Mouse (Mus musculus) neural tube, embryonic 11.5 days (tissue): ENCODE data around the gene Chka. TPM values are rescaled to one million over a fixed set of nuclear protein-coding genes. Genes with fewer than 3 reads are reported as not detected.

Experiments used
- ATAC-seq: fragments of 200-750 bp; cut with Nextera tagmentation; 2 replicates; pipeline ENCODE4 v1.8.0; 2017; ENCODE audit warnings: moderate number of reproducible peaks, mild to moderate bottlenecking, moderate TSS enrichment, moderate library complexity; ENCODE audit not compliant: insufficient read depth, low FRiP score, low TSS enrichment
- DNase-seq: peaks from one replicate; pipeline ENCODE4 v3.0.0-alpha.2; 2015; ENCODE audit warnings: low spot score
- H3K27ac ChIP-seq: fragments of 300-500 bp; sonication (generic); 2 replicates; pipeline ENCODE4 v1.5.1; 2014; ENCODE audit warnings: low read depth, mild to moderate bottlenecking, low read length
- H3K27me3 ChIP-seq: fragments of 300-500 bp; sonication (generic); 2 replicates; pipeline ENCODE4 v1.6.1; 2014; ENCODE audit warnings: mild to moderate bottlenecking, low read length, mixed read lengths; ENCODE audit not compliant: control insufficient read depth, insufficient read depth
- H3K36me3 ChIP-seq: fragments of 300-500 bp; sonication (generic); 2 replicates; pipeline ENCODE4 v1.6.1; 2014; ENCODE audit warnings: mild to moderate bottlenecking, low read length, moderate library complexity, mixed read lengths; ENCODE audit not compliant: control insufficient read depth, insufficient read depth
- H3K4me1 ChIP-seq: fragments of 300-500 bp; sonication (generic); 2 replicates; pipeline ENCODE4 v1.6.1; 2014; ENCODE audit warnings: low read length, mixed read lengths; ENCODE audit not compliant: control insufficient read depth, insufficient read depth
- H3K4me2 ChIP-seq: fragments of 300-500 bp; sonication (generic); 2 replicates; pipeline ENCODE4 v1.6.1; 2014; ENCODE audit warnings: low read depth, mild to moderate bottlenecking, moderate library complexity
- H3K4me3 ChIP-seq: fragments of 300-500 bp; sonication (generic); 2 replicates; pipeline ENCODE4 v1.5.1; 2014; ENCODE audit warnings: low read depth, low read length
- H3K9ac ChIP-seq: fragments of 300-500 bp; sonication (generic); 2 replicates; pipeline ENCODE4 v1.6.1; 2014; ENCODE audit warnings: mild to moderate bottlenecking, low read length
- H3K9me3 ChIP-seq: fragments of 300-500 bp; sonication (generic); 2 replicates; pipeline ENCODE4 v1.6.1; 2016; ENCODE audit warnings: low read length; ENCODE audit not compliant: control insufficient read depth
- whole genome bisulfite sequencing: fragments of 180-500 bp; shearing (Covaris S2); extraction: QIAGEN DNeasy Blood & Tissue Kit; methylation state at CpG from one replicate; pipeline ENCODE4 v1.1.7; 2014; 5-methylcytosine and 5-hydroxymethylcytosine counted together
- polyA plus RNA-seq: library from polyadenylated mRNA; unstranded; fragments of >200 nt; fragmentation: Nextera tagmentation; extraction: Ambion mirVana; gene quantifications from 2 replicates; pipeline ENCODE4 v1.2.1, GENCODE M21; 2014

Gene Chka
- polyA plus RNA-seq, 1 experiment from 2014 or later: 59.5 TPM

DNA sequence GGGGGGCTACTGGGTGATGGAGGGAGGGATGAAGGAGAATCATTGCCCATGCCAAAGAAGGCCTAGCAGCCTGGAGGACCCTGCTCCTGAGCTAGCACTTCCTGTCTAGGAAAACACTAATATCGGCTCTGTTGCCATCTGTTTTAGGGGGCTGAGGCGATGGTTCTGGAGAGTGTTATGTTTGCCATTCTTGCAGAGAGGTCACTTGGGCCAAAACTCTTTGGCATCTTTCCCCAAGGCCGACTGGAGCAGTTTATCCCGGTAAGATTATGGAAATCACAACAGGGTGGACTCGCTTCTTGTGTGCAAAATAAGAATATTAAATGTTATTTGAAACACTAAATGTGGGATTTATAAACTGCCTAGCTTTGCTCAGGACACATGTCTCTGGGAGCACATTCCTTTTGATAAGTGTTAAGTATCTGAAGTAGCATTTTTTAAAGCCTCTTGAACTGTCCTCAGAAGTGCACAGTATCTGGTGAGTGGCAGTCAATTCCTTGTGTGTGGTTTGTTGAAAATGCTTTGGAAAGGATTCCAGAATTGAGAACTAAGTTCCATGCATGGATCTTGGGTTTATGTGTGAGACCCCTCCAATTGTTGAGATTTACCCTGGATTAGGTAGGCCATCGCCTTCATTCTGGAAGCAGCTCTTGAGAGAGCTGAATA lies 32.9 kb downstream of the Chka start:
- Histone ChIP-seq H3K9ac (no peak overlapping the region), H3K4me1 (no peaks in the 10 kb centered on the region), H3K27ac (no peak overlapping the region), H3K4me3 (no peak overlapping the region), H3K27me3 (no peaks in the 10 kb centered on the region), H3K4me2 (no peak overlapping the region), H3K36me3 (peaks cover 3% of the 10 kb centered on the region; the same call in 1 of the 2 replicates), H3K9me3 (no peaks in the 10 kb centered on the region)
- 80% methylated on average over 6 of the region's 6 CpGs for WGBS
- ATAC-seq: no peak
- no peak for DNase-seq

DNA sequence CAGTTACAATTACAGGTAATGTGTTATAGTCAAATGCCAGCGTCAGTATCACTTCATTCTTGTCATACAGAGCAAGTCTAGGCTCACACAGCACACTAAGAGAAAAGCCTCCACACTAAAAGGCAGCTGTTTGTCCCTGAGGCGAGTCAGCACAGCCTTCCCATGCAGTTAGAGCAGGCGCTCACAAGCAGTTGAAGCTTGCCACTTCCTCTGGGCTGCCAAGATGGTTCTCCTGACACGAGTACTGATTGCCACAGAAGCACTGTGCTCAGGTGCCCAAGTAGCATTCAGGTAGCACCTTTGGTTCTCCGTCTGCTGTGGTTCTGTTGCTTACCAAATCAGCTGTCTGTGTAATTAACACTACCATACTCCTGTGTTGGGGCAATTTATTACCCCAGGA lies 37.5 kb downstream of the Chka start:
- peaks cover 18% of the 10 kb centered on the region for H3K36me3 ChIP-seq
- DNase-seq: no peak
- 92% methylated on average over 5 of the region's 5 CpGs for WGBS

DNA sequence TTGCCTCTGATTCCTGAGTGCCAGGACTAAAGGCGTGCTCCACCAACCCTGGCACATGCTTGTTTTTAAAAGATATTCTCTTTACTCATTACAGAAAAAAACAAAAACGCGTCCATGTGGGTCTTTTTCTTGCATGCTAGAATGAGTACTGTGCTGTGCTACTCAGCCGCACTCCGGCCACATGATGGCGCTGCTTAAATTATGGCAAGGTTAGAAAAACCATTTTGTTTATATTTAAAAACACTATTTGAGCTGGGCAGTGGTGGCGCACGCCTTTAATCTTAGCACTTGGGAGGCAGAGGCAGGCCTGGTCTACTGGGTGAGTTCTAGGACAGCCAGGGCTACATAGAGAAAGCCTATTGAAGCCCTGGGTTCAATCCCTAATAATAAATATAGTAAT lies 38.6 kb downstream of the Chka start:
- WGBS: 91% methylated on average over 8 of the region's 8 CpGs
- peaks cover 2% of the 10 kb centered on the region; the same call in 1 of the 2 replicates for H3K4me1 ChIP-seq
- no peak overlapping the region for H3K4me3 ChIP-seq
- H3K27ac ChIP-seq: no peak overlapping the region
- H3K9ac ChIP-seq: no peak overlapping the region
- no peaks in the 10 kb centered on the region for H3K9me3 ChIP-seq
- no peaks in the 10 kb centered on the region for H3K27me3 ChIP-seq
- H3K4me2 ChIP-seq: no peak overlapping the region
- peaks cover 18% of the 10 kb centered on the region for H3K36me3 ChIP-seq
- ATAC-seq (no peak), DNase-seq (no peak)

More for the DNA sequence above, 37.5 kb downstream of the Chka start:
- Histone ChIP-seq H3K9ac (no peak overlapping the region), H3K27ac (no peak overlapping the region), H3K4me3 (no peak overlapping the region), H3K4me2 (no peak overlapping the region), H3K9me3 (no peaks in the 10 kb centered on the region), H3K27me3 (no peaks in the 10 kb centered on the region), H3K4me1 (no peaks in the 10 kb centered on the region)
- no peak for ATAC-seq

DNA sequence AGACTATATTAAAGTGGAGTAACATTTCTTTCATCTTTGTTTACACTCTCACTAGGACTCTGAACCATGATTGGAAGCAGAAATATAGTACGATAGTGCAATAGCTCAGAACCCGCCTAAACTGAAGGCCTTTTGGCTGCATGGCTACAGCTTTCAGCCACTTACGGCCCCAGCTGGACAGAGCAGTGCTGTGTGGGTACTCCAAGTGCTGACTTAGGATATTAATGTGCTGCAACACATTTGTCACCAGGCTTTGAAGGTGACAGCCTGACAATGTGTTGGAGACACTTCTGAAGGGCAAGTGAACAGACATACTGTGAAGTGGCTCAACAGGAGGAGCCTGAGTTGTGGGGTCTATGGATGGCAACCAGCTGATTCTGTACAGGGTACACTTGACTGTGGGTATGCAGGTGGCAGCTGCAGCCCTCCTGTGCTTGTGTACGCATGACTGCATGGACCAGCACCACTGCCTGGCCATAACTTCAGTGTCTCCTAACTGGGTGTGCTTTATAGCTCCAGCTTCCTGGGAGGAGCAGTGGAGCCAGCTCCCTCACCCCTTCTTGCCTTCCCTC lies 42.1 kb downstream of the Chka start:
- DNase-seq (no peak), ATAC-seq (no peak)
- no peak overlapping the region for H3K27ac ChIP-seq
- no peaks in the 10 kb centered on the region for H3K9me3 ChIP-seq
- no peak overlapping the region for H3K4me3 ChIP-seq
- H3K4me1 ChIP-seq: peaks cover 7% of the 10 kb centered on the region; the same call in 1 of the 2 replicates
- 91% methylated on average over 4 of the region's 4 CpGs for WGBS
- no peaks in the 10 kb centered on the region for H3K27me3 ChIP-seq
- no peak overlapping the region for H3K9ac ChIP-seq
- H3K4me2 ChIP-seq: no peak overlapping the region
- peaks cover 18% of the 10 kb centered on the region for H3K36me3 ChIP-seq

DNA sequence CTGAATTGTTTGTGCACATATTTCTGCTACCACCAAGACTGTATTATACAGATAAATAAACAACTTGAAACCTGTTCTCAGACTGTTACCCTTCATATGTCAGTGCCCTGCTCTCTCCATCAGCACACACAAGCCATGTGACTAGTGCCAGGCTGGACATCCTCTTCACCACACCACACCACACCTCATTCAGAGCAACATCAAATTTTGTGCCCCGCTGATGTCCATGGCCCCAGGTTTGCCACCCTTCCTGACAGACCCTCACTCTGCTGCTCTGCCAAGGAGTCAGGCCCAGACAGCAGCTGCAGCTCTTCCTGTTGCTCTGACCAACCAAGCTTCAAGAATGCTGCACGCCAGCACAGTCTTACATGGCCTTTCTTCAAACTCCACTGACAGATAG lies 42.7 kb downstream of the Chka start:
- Histone ChIP-seq H3K9me3 (no peaks in the 10 kb centered on the region), H3K4me2 (no peak overlapping the region), H3K9ac (no peak overlapping the region), H3K36me3 (peaks cover 15% of the 10 kb centered on the region), H3K27ac (no peak overlapping the region), H3K4me1 (peaks cover 7% of the 10 kb centered on the region; the same call in 1 of the 2 replicates), H3K27me3 (no peaks in the 10 kb centered on the region), H3K4me3 (no peak overlapping the region)
- 89% methylated on average over 2 of the region's 2 CpGs for WGBS
- DNase-seq (no peak), ATAC-seq (no peak)

DNA sequence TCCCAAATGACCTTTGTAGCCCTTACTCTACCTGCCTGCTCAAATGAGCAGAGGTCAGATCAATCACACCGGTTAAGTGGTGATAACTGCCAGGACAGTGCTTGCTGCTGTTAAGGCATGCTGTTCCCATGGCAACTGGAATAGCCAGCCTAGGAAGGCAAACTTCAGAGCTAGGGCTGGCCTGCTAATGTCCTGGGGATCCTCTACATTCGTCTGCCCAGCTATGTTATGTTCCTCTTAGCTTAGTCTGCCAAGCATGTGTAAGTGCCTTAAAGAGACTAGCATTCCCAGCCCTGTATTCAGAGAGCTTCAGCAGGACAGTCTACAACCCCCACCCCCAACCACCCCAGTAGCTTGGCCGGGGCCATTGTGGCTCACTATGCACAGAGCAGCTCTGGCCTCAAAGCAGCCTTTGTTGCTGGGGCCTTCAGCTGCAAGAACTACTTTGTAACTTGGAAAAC lies 43.6 kb downstream of the Chka start:
- H3K4me1 ChIP-seq: peaks cover 7% of the 10 kb centered on the region; the same call in 1 of the 2 replicates
- DNase-seq: peak; percentile 43
- peak overlapping the region; percentile 68; the same call in 1 of the 2 replicates for H3K27ac ChIP-seq
- peaks cover 15% of the 10 kb centered on the region for H3K36me3 ChIP-seq
- H3K9ac ChIP-seq: no peak overlapping the region
- no peaks in the 10 kb centered on the region for H3K27me3 ChIP-seq
- H3K9me3 ChIP-seq: no peaks in the 10 kb centered on the region
- H3K4me2 ChIP-seq: no peak overlapping the region
- H3K4me3 ChIP-seq: no peak overlapping the region
- ATAC-seq: peak; percentile 58; the same call in 1 of the 2 replicates
- 25% methylated on average over 3 of the region's 3 CpGs for WGBS

DNA sequence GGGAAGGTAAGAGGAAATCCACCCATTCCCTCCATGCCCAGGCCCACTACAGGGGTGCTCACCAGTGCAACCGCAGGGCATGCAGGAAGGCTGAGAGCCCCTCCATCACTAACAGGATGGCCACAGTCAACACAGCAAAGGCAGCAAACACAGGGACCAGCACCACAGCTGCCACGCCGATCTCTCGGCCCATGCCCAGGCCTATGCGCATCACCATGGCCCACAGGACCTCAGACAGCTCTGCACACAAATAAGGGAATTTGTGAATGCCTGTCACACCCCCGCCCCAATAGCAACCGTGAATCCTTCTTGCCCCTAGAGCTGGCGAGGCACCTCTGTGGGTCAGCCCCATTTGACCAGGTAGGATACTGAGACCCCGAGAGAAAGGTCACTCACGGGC lies 44.6 kb downstream of the Chka start:
- peaks cover 7% of the 10 kb centered on the region; the same call in 1 of the 2 replicates for H3K4me1 ChIP-seq
- no peak for ATAC-seq
- H3K4me3 ChIP-seq: no peak overlapping the region
- H3K9ac ChIP-seq: no peak overlapping the region
- H3K4me2 ChIP-seq: no peak overlapping the region
- WGBS: 92% methylated on average over 10 of the region's 10 CpGs
- no peaks in the 10 kb centered on the region for H3K27me3 ChIP-seq
- DNase-seq: no peak
- H3K36me3 ChIP-seq: peaks cover 9% of the 10 kb centered on the region
- H3K27ac ChIP-seq: peak overlapping the region; percentile 68; the same call in 1 of the 2 replicates
- H3K9me3 ChIP-seq: no peaks in the 10 kb centered on the region

DNA sequence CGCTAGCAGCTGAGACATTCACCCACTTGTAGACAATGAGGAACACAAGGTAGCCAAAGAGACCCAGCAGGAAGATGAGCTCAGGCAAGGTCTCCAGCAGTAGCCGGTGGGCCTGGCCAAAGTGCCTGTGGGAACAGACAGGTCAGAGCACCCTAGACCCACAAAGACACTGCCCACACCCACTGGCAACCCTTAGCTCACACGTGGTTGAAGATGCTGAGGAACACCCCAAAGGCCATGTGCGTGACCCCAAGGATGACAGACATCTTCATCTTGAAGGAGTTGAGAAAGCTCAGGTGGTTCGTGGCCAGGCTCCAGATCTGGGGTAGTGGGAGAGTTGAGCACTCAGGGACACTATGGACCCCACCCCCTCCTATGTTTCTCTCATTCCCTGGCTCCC lies 46.0 kb downstream of the Chka start:
- no peak overlapping the region for H3K9ac ChIP-seq
- no peaks in the 10 kb centered on the region for H3K27me3 ChIP-seq
- H3K4me3 ChIP-seq: no peak overlapping the region
- ATAC-seq (no peak), DNase-seq (no peak)
- WGBS: 93% methylated on average over 5 of the region's 5 CpGs
- peaks cover 6% of the 10 kb centered on the region; the same call in 1 of the 2 replicates for H3K36me3 ChIP-seq
- H3K27ac ChIP-seq: no peak overlapping the region
- H3K9me3 ChIP-seq: no peaks in the 10 kb centered on the region
- peaks cover 7% of the 10 kb centered on the region; the same call in 1 of the 2 replicates for H3K4me1 ChIP-seq
- H3K4me2 ChIP-seq: no peak overlapping the region

DNA sequence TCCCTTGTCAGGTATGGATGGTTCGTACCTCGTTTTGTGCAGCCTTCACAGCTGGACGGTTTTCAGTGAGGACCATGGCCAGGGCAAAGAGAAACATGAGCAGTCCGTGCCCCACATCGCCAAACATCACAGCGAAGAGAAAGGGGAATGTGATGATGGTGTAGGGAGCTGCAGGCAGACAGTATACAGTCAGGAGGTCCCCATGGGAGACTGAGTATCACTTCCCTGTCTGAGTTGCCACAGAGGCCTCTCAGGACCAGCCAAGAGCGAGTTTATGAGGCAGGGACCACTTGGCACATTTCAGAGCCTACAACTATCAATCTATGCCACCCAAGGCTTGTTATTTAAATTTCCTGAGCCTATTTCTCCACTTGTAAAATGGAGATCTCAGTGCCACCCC lies 47.4 kb downstream of the Chka start:
- H3K4me2 ChIP-seq: no peak overlapping the region
- ATAC-seq (no peak), DNase-seq (no peak)
- no peaks in the 10 kb centered on the region; the same call in 1 of the 2 replicates for H3K36me3 ChIP-seq
- no peak overlapping the region for H3K4me3 ChIP-seq
- H3K27ac ChIP-seq: no peak overlapping the region
- WGBS: 87% methylated on average over 7 of the region's 7 CpGs
- no peaks in the 10 kb centered on the region for H3K9me3 ChIP-seq
- H3K9ac ChIP-seq: no peak overlapping the region
- H3K4me1 ChIP-seq: peaks cover 7% of the 10 kb centered on the region; the same call in 1 of the 2 replicates
- no peaks in the 10 kb centered on the region for H3K27me3 ChIP-seq
